Mouse (Mus musculus) megakaryocyte, embryonic 14.5 days (primary cell): ENCODE data around the gene Birc3.

ENCODE experiments used
- FLI1 ChIP-seq: IDR thresholded peaks from 2 replicates; pipeline ENCODE4 v1.6.1; 2012; ENCODE audit warnings: low read length, inconsistent platforms, mixed read lengths
- GATA1 ChIP-seq: IDR thresholded peaks from 3 replicates; pipeline ENCODE4 v1.6.1; 2012; ENCODE audit warnings: mixed read lengths, low read length, inconsistent platforms, borderline replicate concordance

- no peak for TF ChIP-seq GATA1
- TF ChIP-seq FLI1 = no peak
Observed at GRCm38 (mm10) chr9:7914925-7915324, 41.9 kb upstream of the Birc3 start.
